Mouse (Mus musculus): ENCODE data around the gene Ism2. TPM values are rescaled to one million over a fixed set of nuclear protein-coding genes. Genes with fewer than 3 reads are reported as not detected.
A peak's percentile ranks its signal among the peaks of the same experiment; 100 is the strongest.
"Not testable (repeated sequence)": the region's sequence is repeated elsewhere in the genome, so short reads cannot be mapped to it uniquely, and the experiment has no call there.

The Ism2 gene
- polyA plus RNA-seq, 1 experiment from 2014 or later, result 0.75 TPM

DNA sequence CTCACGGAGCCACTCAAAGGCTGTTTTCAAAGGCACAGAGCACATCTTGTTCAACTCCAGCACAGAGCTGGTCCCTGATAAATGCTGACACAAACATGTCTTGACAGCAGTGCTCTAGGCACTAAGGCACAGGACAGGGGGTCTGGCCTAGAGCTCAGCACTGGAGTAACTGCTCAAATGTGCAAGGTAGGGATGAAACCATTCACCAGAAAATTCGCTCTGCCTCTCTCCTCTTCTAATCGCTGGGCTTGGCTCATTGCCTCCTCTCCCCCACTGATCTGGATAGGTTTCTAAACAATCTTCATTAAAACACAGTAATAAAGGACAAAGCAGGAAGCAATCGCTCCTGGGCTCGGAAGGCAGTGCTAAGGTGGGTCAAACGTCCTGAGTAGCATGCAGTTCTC is 31.6 kb upstream of the Ism2 start:
- 52% methylated on average over 6 of the region's 6 CpGs for WGBS
- no peak overlapping the region for H3K4me2 ChIP-seq (ENCODE audit: low read length)
- H3K9me3 ChIP-seq (ENCODE audit: control insufficient read depth, low read length), result no peaks in the 10 kb centered on the region
- no peak overlapping the region for H3K9ac ChIP-seq (replicated peaks; ENCODE audit: low read length)
- H3K4me3 ChIP-seq (replicated peaks; ENCODE audit: low read depth, low read length), result no peak overlapping the region
- H3K27me3 ChIP-seq (ENCODE audit: control insufficient read depth, insufficient read depth, low read length), result peaks cover 6% of the 10 kb centered on the region
- H3K27ac ChIP-seq (replicated peaks; ENCODE audit: low read depth, low read length), result no peak overlapping the region
- H3K4me1 ChIP-seq (ENCODE audit: control insufficient read depth, insufficient read depth, low read length), result peaks cover 8% of the 10 kb centered on the region
- DNase-seq (no peak), ATAC-seq (ENCODE audit: low FRiP score, low TSS enrichment) (no peak)
- H3K36me3 ChIP-seq (ENCODE audit: control insufficient read depth, insufficient read depth, low read length), result 0 out of 2 replicates have a peak, but pooled peaks cover 4% of the 10 kb centered on the region

- WGBS, result 69% methylated on average over 2 of the region's 2 CpGs
These were observed 30.7 kb upstream of the Ism2 start for GRCm38 (mm10) chr12:87330213-87330612.

GRCm38 (mm10) chr12:87328025-87328424 is 28.5 kb upstream of the Ism2 start:
- H3K4me1 ChIP-seq (ENCODE audit: control insufficient read depth, insufficient read depth, low read length), result peaks cover 8% of the 10 kb centered on the region
- no peak overlapping the region for H3K4me2 ChIP-seq (ENCODE audit: low read length)
- H3K9ac ChIP-seq (replicated peaks; ENCODE audit: low read length), result no peak overlapping the region
- H3K27me3 ChIP-seq (ENCODE audit: control insufficient read depth, insufficient read depth, low read length), result peaks cover 13% of the 10 kb centered on the region
- 0 out of 2 replicates have a peak, but pooled peaks cover 8% of the 10 kb centered on the region for H3K36me3 ChIP-seq (ENCODE audit: control insufficient read depth, insufficient read depth, low read length)
- DNase-seq (no peak), ATAC-seq (ENCODE audit: low FRiP score, low TSS enrichment) (peak; percentile 14; the same call in 1 of the 2 replicates)
- no peaks in the 10 kb centered on the region for H3K9me3 ChIP-seq (ENCODE audit: control insufficient read depth, low read length)
- 10% methylated on average over 4 of the region's 4 CpGs for WGBS
- H3K4me3 ChIP-seq (replicated peaks; ENCODE audit: low read depth, low read length), result no peak overlapping the region
- H3K27ac ChIP-seq (replicated peaks; ENCODE audit: low read depth, low read length), result 0 out of 2 replicates have a peak overlapping the region, but pooled peaks have one; percentile 20

More at GRCm38 (mm10) chr12:87330213-87330612, 30.7 kb upstream of the Ism2 start:
- H3K36me3 ChIP-seq (ENCODE audit: control insufficient read depth, insufficient read depth, low read length), result 0 out of 2 replicates have a peak, but pooled peaks cover 4% of the 10 kb centered on the region
- H3K9ac ChIP-seq (replicated peaks; ENCODE audit: low read length), result no peak overlapping the region
- H3K4me1 ChIP-seq (ENCODE audit: control insufficient read depth, insufficient read depth, low read length), result peaks cover 8% of the 10 kb centered on the region
- no peak overlapping the region for H3K4me2 ChIP-seq (ENCODE audit: low read length)
- H3K4me3 ChIP-seq (replicated peaks; ENCODE audit: low read depth, low read length), result no peak overlapping the region
- H3K27ac ChIP-seq (replicated peaks; ENCODE audit: low read depth, low read length), result no peak overlapping the region
- no peak for DNase-seq
- peaks cover 10% of the 10 kb centered on the region for H3K27me3 ChIP-seq (ENCODE audit: control insufficient read depth, insufficient read depth, low read length)
- ATAC-seq (ENCODE audit: low FRiP score, low TSS enrichment), result no peak
- H3K9me3 ChIP-seq (ENCODE audit: control insufficient read depth, low read length), result no peaks in the 10 kb centered on the region

DNA sequence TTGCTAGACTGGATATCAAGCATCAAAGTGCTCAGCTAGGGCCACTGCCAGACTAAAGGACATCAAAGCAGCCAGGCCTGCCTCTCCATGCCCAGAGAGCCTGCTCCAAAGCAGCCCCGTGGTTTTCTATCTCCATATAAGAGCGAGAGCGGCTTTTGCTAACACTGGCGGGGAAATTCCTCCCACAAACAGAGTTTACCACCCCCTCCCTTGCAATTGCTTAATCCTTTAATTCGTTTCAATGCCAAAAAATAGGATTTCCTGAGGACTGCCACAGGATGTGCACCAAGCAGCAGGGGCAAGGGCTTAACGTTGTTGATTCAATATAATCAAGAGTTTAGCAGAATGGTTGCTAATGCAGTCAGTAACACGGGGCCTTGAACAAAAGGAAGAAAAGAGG is 28.1 kb upstream of the Ism2 start:
- 4% methylated on average over 7 of the region's 7 CpGs for WGBS
- H3K27me3 ChIP-seq (ENCODE audit: control insufficient read depth, insufficient read depth, low read length), result peaks cover 13% of the 10 kb centered on the region
- H3K27ac ChIP-seq (replicated peaks; ENCODE audit: low read depth, low read length), result 0 out of 2 replicates have a peak overlapping the region, but pooled peaks have one; percentile 5
- H3K36me3 ChIP-seq (ENCODE audit: control insufficient read depth, insufficient read depth, low read length), result 0 out of 2 replicates have a peak, but pooled peaks cover 8% of the 10 kb centered on the region
- ATAC-seq (ENCODE audit: low FRiP score, low TSS enrichment), result peak; percentile 58; the same call in 1 of the 2 replicates
- peaks cover 8% of the 10 kb centered on the region for H3K4me1 ChIP-seq (ENCODE audit: control insufficient read depth, insufficient read depth, low read length)
- no peak overlapping the region for H3K4me3 ChIP-seq (replicated peaks; ENCODE audit: low read depth, low read length)
- H3K9me3 ChIP-seq (ENCODE audit: control insufficient read depth, low read length), result no peaks in the 10 kb centered on the region
- DNase-seq, result peak; percentile 79
- no peak overlapping the region for H3K9ac ChIP-seq (replicated peaks; ENCODE audit: low read length)
- no peak overlapping the region for H3K4me2 ChIP-seq (ENCODE audit: low read length)

DNA sequence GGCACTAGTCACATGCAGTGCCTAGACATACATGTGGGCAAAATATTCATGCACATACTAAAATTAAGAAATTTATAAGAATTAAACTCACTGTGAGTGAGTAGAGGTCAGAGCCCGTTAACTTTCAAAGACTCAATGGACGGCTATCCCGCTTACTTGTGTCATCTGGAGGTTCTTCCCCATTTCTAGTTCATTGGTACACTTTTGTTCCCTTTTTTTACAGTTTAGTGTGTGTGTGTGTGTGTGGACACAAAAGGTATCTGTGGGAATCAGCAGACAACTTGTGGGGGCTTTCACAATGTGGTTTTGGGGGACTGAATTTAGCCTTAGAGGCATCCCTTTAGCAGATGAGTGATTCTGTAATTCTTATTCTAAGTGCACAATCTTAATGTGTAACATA is 25.9 kb upstream of the Ism2 start:
- peaks cover 12% of the 10 kb centered on the region for H3K27me3 ChIP-seq (ENCODE audit: control insufficient read depth, insufficient read depth, low read length)
- no peaks in the 10 kb centered on the region for H3K9me3 ChIP-seq (ENCODE audit: control insufficient read depth, low read length)
- no peak overlapping the region for H3K4me2 ChIP-seq (ENCODE audit: low read length)
- DNase-seq, result no peak
- no peak overlapping the region for H3K9ac ChIP-seq (replicated peaks; ENCODE audit: low read length)
- no peak overlapping the region for H3K27ac ChIP-seq (replicated peaks; ENCODE audit: low read depth, low read length)
- 97% methylated on average over 3 of the region's 3 CpGs for WGBS
- no peak for ATAC-seq (ENCODE audit: low FRiP score, low TSS enrichment)
- no peak overlapping the region for H3K4me3 ChIP-seq (replicated peaks; ENCODE audit: low read depth, low read length)
- 0 out of 2 replicates have a peak, but pooled peaks cover 3% of the 10 kb centered on the region for H3K36me3 ChIP-seq (ENCODE audit: control insufficient read depth, insufficient read depth, low read length)
- peaks cover 8% of the 10 kb centered on the region for H3K4me1 ChIP-seq (ENCODE audit: control insufficient read depth, insufficient read depth, low read length)

GRCm38 (mm10) chr12:87319229-87319628 is 19.7 kb upstream of the Ism2 start:
- Histone ChIP-seq H3K9me3 (ENCODE audit: control insufficient read depth, low read length) (no peaks in the 10 kb centered on the region), H3K4me2 (ENCODE audit: low read length) (no peak overlapping the region), H3K27ac (replicated peaks; ENCODE audit: low read depth, low read length) (no peak overlapping the region), H3K4me1 (ENCODE audit: control insufficient read depth, insufficient read depth, low read length) (no peaks in the 10 kb centered on the region), H3K27me3 (ENCODE audit: control insufficient read depth, insufficient read depth, low read length) (no peaks in the 10 kb centered on the region), H3K36me3 (ENCODE audit: control insufficient read depth, insufficient read depth, low read length) (no peaks in the 10 kb centered on the region), H3K4me3 (replicated peaks; ENCODE audit: low read depth, low read length) (no peak overlapping the region), H3K9ac (replicated peaks; ENCODE audit: low read length) (no peak overlapping the region)
- DNase-seq, result no peak
- ATAC-seq (ENCODE audit: low FRiP score, low TSS enrichment), result no peak
- WGBS, result 88% methylated on average over 3 of the region's 3 CpGs

DNA sequence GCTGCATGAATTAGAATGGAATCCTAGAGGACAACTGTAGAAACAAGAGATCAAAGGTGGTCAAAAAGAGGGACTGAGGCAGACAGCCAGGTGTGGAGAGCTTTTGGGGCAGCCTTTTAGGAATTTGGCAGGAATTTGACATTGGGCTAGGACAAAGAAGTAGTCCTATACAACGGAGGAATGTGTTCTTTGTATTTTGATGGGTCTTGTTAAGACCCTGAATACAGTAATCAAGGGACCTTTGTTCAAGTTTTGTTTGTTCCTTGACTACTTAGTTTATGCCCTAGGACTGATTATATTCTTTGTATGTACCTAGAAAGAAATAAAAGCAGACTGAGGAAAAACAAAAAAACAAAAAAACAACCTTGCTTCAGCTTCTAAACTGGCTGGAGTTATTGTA is 18.4 kb upstream of the Ism2 start:
- Histone ChIP-seq H3K9me3 (ENCODE audit: control insufficient read depth, low read length) (no peaks in the 10 kb centered on the region), H3K4me2 (ENCODE audit: low read length) (no peak overlapping the region), H3K27me3 (ENCODE audit: control insufficient read depth, insufficient read depth, low read length) (no peaks in the 10 kb centered on the region), H3K36me3 (ENCODE audit: control insufficient read depth, insufficient read depth, low read length) (no peaks in the 10 kb centered on the region), H3K4me3 (replicated peaks; ENCODE audit: low read depth, low read length) (no peak overlapping the region), H3K4me1 (ENCODE audit: control insufficient read depth, insufficient read depth, low read length) (no peaks in the 10 kb centered on the region), H3K27ac (replicated peaks; ENCODE audit: low read depth, low read length) (no peak overlapping the region), H3K9ac (replicated peaks; ENCODE audit: low read length) (no peak overlapping the region)
- DNase-seq (no peak), ATAC-seq (ENCODE audit: low FRiP score, low TSS enrichment) (no peak)
- WGBS, result 70% methylated on average over 1 of the region's 1 CpGs

DNA sequence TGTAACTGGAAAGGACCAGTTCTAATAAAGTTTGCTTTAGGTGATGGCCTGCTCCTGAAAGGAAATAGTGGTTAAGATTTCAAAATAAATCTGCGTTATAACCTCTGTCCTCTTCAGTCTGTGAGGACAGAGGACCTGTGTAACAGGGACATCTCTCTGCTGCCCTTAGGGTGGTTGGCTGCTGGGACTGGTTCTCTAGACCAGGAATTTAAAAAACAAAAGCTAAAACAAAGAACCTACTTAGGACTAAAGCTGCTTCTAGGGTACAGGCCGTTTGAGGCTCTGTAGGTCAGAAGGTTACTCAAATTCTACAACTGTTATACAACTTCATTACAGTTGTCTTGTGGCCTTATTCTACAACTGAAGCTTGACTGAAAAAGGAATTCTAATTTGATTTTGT is 13.6 kb upstream of the Ism2 start:
- no peak for ATAC-seq (ENCODE audit: low FRiP score, low TSS enrichment)
- H3K4me3 ChIP-seq (replicated peaks; ENCODE audit: low read depth, low read length), result no peak overlapping the region
- no peak overlapping the region for H3K4me2 ChIP-seq (ENCODE audit: low read length)
- H3K27ac ChIP-seq (replicated peaks; ENCODE audit: low read depth, low read length), result no peak overlapping the region
- DNase-seq, result no peak
- 60% methylated on average over 2 of the region's 2 CpGs for WGBS
- H3K4me1 ChIP-seq (ENCODE audit: control insufficient read depth, insufficient read depth, low read length), result no peaks in the 10 kb centered on the region
- H3K36me3 ChIP-seq (ENCODE audit: control insufficient read depth, insufficient read depth, low read length), result peaks cover 31% of the 10 kb centered on the region
- no peak overlapping the region for H3K9ac ChIP-seq (replicated peaks; ENCODE audit: low read length)
- no peaks in the 10 kb centered on the region for H3K27me3 ChIP-seq (ENCODE audit: control insufficient read depth, insufficient read depth, low read length)
- H3K9me3 ChIP-seq (ENCODE audit: control insufficient read depth, low read length), result no peaks in the 10 kb centered on the region

- not testable (repeated sequence) for DNase-seq; H3K4me3 ChIP-seq (replicated peaks; ENCODE audit: low read depth, low read length); H3K27ac ChIP-seq (replicated peaks; ENCODE audit: low read depth, low read length); H3K4me2 ChIP-seq (ENCODE audit: low read length); H3K9me3 ChIP-seq (ENCODE audit: control insufficient read depth, low read length); H3K4me1 ChIP-seq (ENCODE audit: control insufficient read depth, insufficient read depth, low read length); H3K27me3 ChIP-seq (ENCODE audit: control insufficient read depth, insufficient read depth, low read length); H3K9ac ChIP-seq (replicated peaks; ENCODE audit: low read length)
- 60% methylated on average over 4 of the region's 4 CpGs for WGBS
- peaks cover 20% of the 10 kb centered on the region for H3K36me3 ChIP-seq (ENCODE audit: control insufficient read depth, insufficient read depth, low read length)
- peak; percentile 46; the same call in 1 of the 2 replicates for ATAC-seq (ENCODE audit: low FRiP score, low TSS enrichment)
These were observed 7.0 kb upstream of the Ism2 start for GRCm38 (mm10) chr12:87306584-87306844.
